Mouse (Mus musculus) liver, postnatal 0 days (tissue): ENCODE data around the gene Hnf1b. TPM values are rescaled to one million over a fixed set of nuclear protein-coding genes. Genes with fewer than 3 reads are reported as not detected.

ENCODE experiments used
- ATAC-seq: fragments of 200-750 bp; cut with Nextera tagmentation; 2 replicates; pipeline ENCODE4 v1.8.0; 2017; ENCODE audit warnings: mild to moderate bottlenecking, moderate library complexity
- DNase-seq: peaks from one replicate; pipeline ENCODE4 v3.0.0-alpha.2; 2016
- H3K27ac ChIP-seq: fragments of 300-500 bp; sonication (generic); 2 replicates; pipeline ENCODE4 v1.5.1; 2014; ENCODE audit warnings: antibody characterized with exemption, moderate library complexity, mild to moderate bottlenecking, low read depth
- H3K27me3 ChIP-seq: fragments of 300-500 bp; sonication (generic); 2 replicates; pipeline ENCODE4 v1.6.1; 2014; ENCODE audit warnings: low read length, control low read depth, mixed read lengths; ENCODE audit not compliant: insufficient read depth
- H3K36me3 ChIP-seq: fragments of 300-500 bp; sonication (generic); replicated peaks from 2 replicates; pipeline ENCODE4 v1.6.1; 2014; ENCODE audit warnings: mild to moderate bottlenecking, control low read depth, low read length, moderate library complexity, mixed read lengths; ENCODE audit not compliant: insufficient read depth
- H3K4me1 ChIP-seq: fragments of 300-500 bp; sonication (generic); 2 replicates; pipeline ENCODE4 v1.6.1; 2014; ENCODE audit warnings: antibody characterized with exemption, mild to moderate bottlenecking, control low read depth; ENCODE audit not compliant: insufficient read depth
- H3K4me2 ChIP-seq: fragments of 300-500 bp; sonication (generic); 2 replicates; pipeline ENCODE4 v1.6.1; 2014; ENCODE audit warnings: low read depth, mild to moderate bottlenecking, low read length, moderate library complexity, mixed read lengths
- H3K4me3 ChIP-seq: fragments of 300-500 bp; sonication (generic); 2 replicates; pipeline ENCODE4 v1.5.1; 2014; ENCODE audit warnings: low read depth, low read length
- H3K9ac ChIP-seq: fragments of 300-500 bp; sonication (generic); replicated peaks from 2 replicates; pipeline ENCODE4 v1.6.1; 2014; ENCODE audit warnings: mild to moderate bottlenecking, moderate library complexity
- H3K9me3 ChIP-seq: fragments of 300-500 bp; sonication (generic); 2 replicates; pipeline ENCODE4 v1.6.1; 2016; ENCODE audit warnings: mild to moderate bottlenecking, control low read depth, low read length, mixed read lengths
- CTCF ChIP-seq: sonication (generic); IDR thresholded peaks from 2 replicates; pipeline ENCODE4 v1.5.1; 2016; ENCODE audit warnings: antibody characterized with exemption, low read depth
- EP300 ChIP-seq: IDR thresholded peaks from 2 replicates; pipeline ENCODE4 v1.6.1; 2016; ENCODE audit warnings: antibody characterized with exemption, low read depth, mild to moderate bottlenecking
- WGBS: fragments of 180-500 bp; shearing (Covaris S2); extraction: QIAGEN DNeasy Blood & Tissue Kit; methylation state at CpG from one replicate; pipeline ENCODE4 v1.1.7; 2014; ENCODE audit not compliant: insufficient replicate concordance; 5-methylcytosine and 5-hydroxymethylcytosine counted together
- polyA plus RNA-seq: library from polyadenylated mRNA; unstranded; fragments of >200 nt; fragmentation: Nextera tagmentation; extraction: Ambion mirVana; gene quantifications from 2 replicates; pipeline ENCODE4 v1.2.1, GENCODE M21; 2015

Gene Hnf1b
- polyA plus RNA-seq, 1 experiment from 2014 or later = 4.9 TPM

GRCm38 (mm10) chr11:83832389-83832788, 17.5 kb upstream of the Hnf1b start:
- ATAC-seq (no peak), DNase-seq (peak; percentile 65)
- 38% methylated on average over 8 of the region's 8 CpGs for WGBS

GRCm38 (mm10) chr11:83833517-83833916, 16.3 kb upstream of the Hnf1b start:
- 76% methylated on average over 3 of the region's 6 CpGs for WGBS
- no peaks in the 10 kb centered on the region for H3K27me3 ChIP-seq
- no peak overlapping the region for H3K27ac ChIP-seq
- 0 out of 2 replicates have a peak, but pooled peaks cover 6% of the 10 kb centered on the region for H3K4me1 ChIP-seq
- H3K36me3 ChIP-seq = no peaks in the 10 kb centered on the region
- no peak overlapping the region for H3K4me3 ChIP-seq
- no peaks in the 10 kb centered on the region for H3K9me3 ChIP-seq
- no peak overlapping the region for H3K4me2 ChIP-seq
- TF ChIP-seq CTCF = no peak
- no peak for TF ChIP-seq EP300
- no peak overlapping the region for H3K9ac ChIP-seq
- DNase-seq (no peak), ATAC-seq (no peak)

More at GRCm38 (mm10) chr11:83832389-83832788, 17.5 kb upstream of the Hnf1b start:
- no peak overlapping the region for H3K27ac ChIP-seq
- no peak overlapping the region for H3K9ac ChIP-seq
- H3K4me3 ChIP-seq = no peak overlapping the region
- H3K4me1 ChIP-seq = 0 out of 2 replicates have a peak, but pooled peaks cover 6% of the 10 kb centered on the region
- no peak for TF ChIP-seq EP300
- peak; percentile 76 for TF ChIP-seq CTCF
- no peaks in the 10 kb centered on the region for H3K36me3 ChIP-seq
- H3K4me2 ChIP-seq = no peak overlapping the region
- H3K9me3 ChIP-seq = no peaks in the 10 kb centered on the region
- H3K27me3 ChIP-seq = no peaks in the 10 kb centered on the region

- H3K9me3 ChIP-seq = no peaks in the 10 kb centered on the region
- H3K36me3 ChIP-seq = no peaks in the 10 kb centered on the region
- H3K27me3 ChIP-seq = no peaks in the 10 kb centered on the region
- H3K9ac ChIP-seq = no peak overlapping the region
- no peak overlapping the region for H3K4me3 ChIP-seq
- TF ChIP-seq CTCF = no peak
- no peak for TF ChIP-seq EP300
- no peak overlapping the region for H3K4me2 ChIP-seq
- ATAC-seq (peak; percentile 49; the same call in 1 of the 2 replicates), DNase-seq (peak; percentile 25)
- 42% methylated on average over 14 of the region's 14 CpGs for WGBS
- H3K4me1 ChIP-seq = 0 out of 2 replicates have a peak, but pooled peaks cover 6% of the 10 kb centered on the region
- H3K27ac ChIP-seq = no peak overlapping the region
Measured at GRCm38 (mm10) chr11:83833959-83834496, 15.8 kb upstream of the Hnf1b start.

GRCm38 (mm10) chr11:83839451-83839850, 10.4 kb upstream of the Hnf1b start:
- TF ChIP-seq CTCF (no peak), EP300 (no peak)
- H3K9ac ChIP-seq = no peak overlapping the region
- ATAC-seq (no peak), DNase-seq (no peak)
- H3K27me3 ChIP-seq = no peaks in the 10 kb centered on the region
- H3K4me2 ChIP-seq = no peak overlapping the region
- H3K36me3 ChIP-seq = no peaks in the 10 kb centered on the region
- H3K9me3 ChIP-seq = no peaks in the 10 kb centered on the region
- H3K27ac ChIP-seq = no peak overlapping the region
- WGBS = 69% methylated on average over 6 of the region's 6 CpGs
- no peak overlapping the region for H3K4me3 ChIP-seq
- H3K4me1 ChIP-seq = 0 out of 2 replicates have a peak, but pooled peaks cover under 1% of the 10 kb centered on the region

GRCm38 (mm10) chr11:83843534-83843933, 6.3 kb upstream of the Hnf1b start:
- 61% methylated on average over 6 of the region's 6 CpGs for WGBS
- H3K9ac ChIP-seq = no peak overlapping the region
- H3K27ac ChIP-seq = no peak overlapping the region
- no peaks in the 10 kb centered on the region for H3K36me3 ChIP-seq
- no peaks in the 10 kb centered on the region for H3K4me1 ChIP-seq
- no peaks in the 10 kb centered on the region for H3K9me3 ChIP-seq
- H3K27me3 ChIP-seq = no peaks in the 10 kb centered on the region
- DNase-seq (no peak), ATAC-seq (no peak)
- TF ChIP-seq EP300 = no peak
- TF ChIP-seq CTCF = no peak
- H3K4me3 ChIP-seq = no peak overlapping the region
- H3K4me2 ChIP-seq = no peak overlapping the region

GRCm38 (mm10) chr11:83850586-83851272, 866 bp downstream of the Hnf1b start:
- ATAC-seq (peak; percentile 47; the same call in 1 of the 2 replicates), DNase-seq (peak; percentile 52)
- H3K27ac ChIP-seq = peak overlapping the region; percentile 86
- H3K9ac ChIP-seq = peak overlapping the region; percentile 72
- peak overlapping the region; percentile 41 for H3K4me3 ChIP-seq
- H3K4me1 ChIP-seq = no peaks in the 10 kb centered on the region
- H3K27me3 ChIP-seq = peaks cover 44% of the 10 kb centered on the region
- no peaks in the 10 kb centered on the region for H3K9me3 ChIP-seq
- 4% methylated on average over 24 of the region's 24 CpGs for WGBS
- H3K36me3 ChIP-seq = no peaks in the 10 kb centered on the region
- TF ChIP-seq CTCF = no peak
- TF ChIP-seq EP300 = no peak
- peak overlapping the region; percentile 69 for H3K4me2 ChIP-seq
